Mouse (Mus musculus): ENCODE data around the gene Slc3a2. TPM values are rescaled to one million over a fixed set of nuclear protein-coding genes. Genes with fewer than 3 reads are reported as not detected.

Gene Slc3a2
- polyA plus RNA-seq, 1 experiment = 165 TPM

- 77% methylated on average over 9 of the region's 9 CpGs for WGBS
Measured at GRCm38 (mm10) chr19:8673336-8674063, 49.7 kb downstream of the Slc3a2 start.

GRCm38 (mm10) chr19:8672859-8673258 is 50.3 kb downstream of the Slc3a2 start:
- no peaks in the 10 kb centered on the region for H3K27me3 ChIP-seq (ENCODE audit: control insufficient read depth, insufficient read depth, low read length)
- H3K4me3 ChIP-seq (ENCODE audit: control insufficient read depth, insufficient read depth, low read length) = no peak overlapping the region
- no peak for DNase-seq
- no peaks in the 10 kb centered on the region for H3K36me3 ChIP-seq (ENCODE audit: control insufficient read depth, insufficient read depth, low read length)
- no peak overlapping the region for H3K27ac ChIP-seq (ENCODE audit: control insufficient read depth, insufficient read depth, low read length)
- H3K4me1 ChIP-seq (replicated peaks; ENCODE audit: control insufficient read depth, insufficient read depth, low read length) = no peaks in the 10 kb centered on the region
- TF ChIP-seq CTCF (IDR thresholded peaks at IDR 0.05; ENCODE audit: borderline replicate concordance, control insufficient read depth, extremely low read depth, insufficient read depth, low read length, poor library complexity) = no peak
- TF ChIP-seq POLR2A (IDR thresholded peaks at IDR 0.05; ENCODE audit: control insufficient read depth, extremely low read depth, insufficient read depth, low read length, poor library complexity) = no peak
- WGBS = 94% methylated on average over 3 of the region's 3 CpGs

More at GRCm38 (mm10) chr19:8673336-8674063, 49.7 kb downstream of the Slc3a2 start:
- Histone ChIP-seq H3K36me3 (ENCODE audit: control insufficient read depth, insufficient read depth, low read length) (no peaks in the 10 kb centered on the region), H3K4me1 (replicated peaks; ENCODE audit: control insufficient read depth, insufficient read depth, low read length) (no peaks in the 10 kb centered on the region), H3K27ac (ENCODE audit: control insufficient read depth, insufficient read depth, low read length) (no peak overlapping the region), H3K4me3 (ENCODE audit: control insufficient read depth, insufficient read depth, low read length) (no peak overlapping the region), H3K27me3 (ENCODE audit: control insufficient read depth, insufficient read depth, low read length) (no peaks in the 10 kb centered on the region)
- no peak for DNase-seq
- TF ChIP-seq POLR2A (IDR thresholded peaks at IDR 0.05; ENCODE audit: control insufficient read depth, extremely low read depth, insufficient read depth, low read length, poor library complexity) (no peak), CTCF (IDR thresholded peaks at IDR 0.05; ENCODE audit: borderline replicate concordance, control insufficient read depth, extremely low read depth, insufficient read depth, low read length, poor library complexity) (no peak)

DNA sequence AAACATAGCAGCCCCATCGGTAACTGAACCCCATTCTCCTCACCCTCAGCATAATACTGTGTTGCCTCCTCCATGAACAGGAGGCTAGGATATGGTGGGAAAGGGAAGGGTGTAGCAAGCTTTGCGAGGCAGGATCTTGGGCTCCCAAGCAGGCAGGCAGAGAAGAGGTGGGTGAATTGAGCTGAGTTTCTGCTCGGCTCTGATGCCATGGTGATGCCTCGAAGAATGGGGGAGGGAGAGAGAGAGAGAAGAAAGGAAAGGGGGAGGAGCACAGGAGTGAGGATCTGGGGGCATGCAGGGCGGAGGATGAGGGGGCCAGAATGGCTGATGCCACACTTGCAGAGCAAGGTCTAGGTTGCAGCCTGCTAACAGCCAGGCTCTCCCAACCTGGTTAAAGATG is 57.4 kb downstream of the Slc3a2 start:
- TF ChIP-seq POLR2A (IDR thresholded peaks at IDR 0.05; ENCODE audit: control insufficient read depth, extremely low read depth, insufficient read depth, low read length, poor library complexity) = no peak
- TF ChIP-seq CTCF (IDR thresholded peaks at IDR 0.05; ENCODE audit: borderline replicate concordance, control insufficient read depth, extremely low read depth, insufficient read depth, low read length, poor library complexity) = no peak
- Histone ChIP-seq H3K27me3 (ENCODE audit: control insufficient read depth, insufficient read depth, low read length) (no peaks in the 10 kb centered on the region; the same call in 1 of the 2 replicates), H3K36me3 (ENCODE audit: control insufficient read depth, insufficient read depth, low read length) (no peaks in the 10 kb centered on the region), H3K4me1 (replicated peaks; ENCODE audit: control insufficient read depth, insufficient read depth, low read length) (peaks cover 11% of the 10 kb centered on the region), H3K27ac (ENCODE audit: control insufficient read depth, insufficient read depth, low read length) (no peak overlapping the region), H3K4me3 (ENCODE audit: control insufficient read depth, insufficient read depth, low read length) (no peak overlapping the region)
- no peak for DNase-seq
- 87% methylated on average over 5 of the region's 5 CpGs for WGBS

DNA sequence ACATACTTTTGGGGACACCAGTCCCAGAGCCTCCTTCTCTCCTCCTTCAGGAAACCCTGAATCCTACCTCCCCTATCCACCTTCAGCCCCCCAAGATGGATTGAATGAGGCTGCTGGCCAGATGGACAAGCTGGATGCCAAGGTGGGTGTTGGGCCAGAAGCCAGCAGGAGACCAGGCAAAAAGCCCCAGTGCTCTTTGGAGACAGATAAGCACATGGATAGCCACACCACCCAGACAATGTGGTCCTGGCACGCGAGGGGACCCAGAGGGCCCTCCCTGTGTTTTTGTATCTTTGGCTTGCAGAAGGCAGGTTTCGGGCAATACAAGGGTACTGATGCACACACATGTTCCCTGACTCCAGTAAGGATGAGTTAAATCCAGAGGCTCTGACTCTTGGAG is 58.3 kb downstream of the Slc3a2 start:
- no peak overlapping the region for H3K4me3 ChIP-seq (ENCODE audit: control insufficient read depth, insufficient read depth, low read length)
- TF ChIP-seq CTCF (IDR thresholded peaks at IDR 0.05; ENCODE audit: borderline replicate concordance, control insufficient read depth, extremely low read depth, insufficient read depth, low read length, poor library complexity) (no peak), POLR2A (IDR thresholded peaks at IDR 0.05; ENCODE audit: control insufficient read depth, extremely low read depth, insufficient read depth, low read length, poor library complexity) (no peak)
- H3K27me3 ChIP-seq (ENCODE audit: control insufficient read depth, insufficient read depth, low read length) = no peaks in the 10 kb centered on the region; the same call in 1 of the 2 replicates
- H3K27ac ChIP-seq (ENCODE audit: control insufficient read depth, insufficient read depth, low read length) = no peak overlapping the region
- WGBS = 100% methylated on average over 3 of the region's 3 CpGs
- no peak for DNase-seq
- H3K4me1 ChIP-seq (replicated peaks; ENCODE audit: control insufficient read depth, insufficient read depth, low read length) = peaks cover 11% of the 10 kb centered on the region
- H3K36me3 ChIP-seq (ENCODE audit: control insufficient read depth, insufficient read depth, low read length) = no peaks in the 10 kb centered on the region

GRCm38 (mm10) chr19:8663911-8664421 is 59.2 kb downstream of the Slc3a2 start:
- no peak for TF ChIP-seq CTCF (IDR thresholded peaks at IDR 0.05; ENCODE audit: borderline replicate concordance, control insufficient read depth, extremely low read depth, insufficient read depth, low read length, poor library complexity)
- TF ChIP-seq POLR2A (IDR thresholded peaks at IDR 0.05; ENCODE audit: control insufficient read depth, extremely low read depth, insufficient read depth, low read length, poor library complexity) = no peak
- H3K27me3 ChIP-seq (ENCODE audit: control insufficient read depth, insufficient read depth, low read length) = no peaks in the 10 kb centered on the region; the same call in 1 of the 2 replicates
- no peak overlapping the region for H3K27ac ChIP-seq (ENCODE audit: control insufficient read depth, insufficient read depth, low read length)
- DNase-seq = no peak
- H3K4me1 ChIP-seq (replicated peaks; ENCODE audit: control insufficient read depth, insufficient read depth, low read length) = peaks cover 11% of the 10 kb centered on the region
- 51% methylated on average over 10 of the region's 10 CpGs for WGBS
- no peak overlapping the region for H3K4me3 ChIP-seq (ENCODE audit: control insufficient read depth, insufficient read depth, low read length)
- no peaks in the 10 kb centered on the region for H3K36me3 ChIP-seq (ENCODE audit: control insufficient read depth, insufficient read depth, low read length)

DNA sequence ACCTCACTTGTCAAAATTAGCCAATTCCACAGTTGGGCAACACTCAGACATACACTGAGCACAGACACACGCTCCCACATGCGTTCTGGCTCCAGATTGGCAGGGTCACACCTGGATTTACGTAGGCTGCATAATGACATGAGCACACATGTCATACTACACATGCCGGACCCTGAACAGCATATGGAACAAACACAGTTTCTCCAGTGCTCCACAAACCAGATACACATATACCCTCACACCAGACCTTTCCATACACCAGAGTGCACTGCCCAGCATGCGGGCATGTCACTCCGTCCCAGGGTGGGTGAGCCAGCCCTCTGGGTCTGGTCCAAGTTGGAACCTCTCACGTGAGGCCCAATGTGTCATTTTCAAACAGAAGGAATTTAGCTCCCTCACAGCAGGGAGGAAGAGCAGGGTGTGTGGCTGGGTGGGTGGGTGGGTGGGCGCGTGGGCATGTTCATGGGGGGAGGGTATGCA is 59.8 kb downstream of the Slc3a2 start, which contains the start of gene Chrm1:
TSS of gene Chrm1 (plus strand) at position 430 of the 480 bp plus-strand sequence.
- Histone ChIP-seq H3K27ac (ENCODE audit: control insufficient read depth, insufficient read depth, low read length) (no peak within 1 kb of the TSS), H3K4me3 (ENCODE audit: control insufficient read depth, insufficient read depth, low read length) (no peak within 1 kb of the TSS), H3K36me3 (ENCODE audit: control insufficient read depth, insufficient read depth, low read length) (no peaks in the 10 kb centered on the region), H3K27me3 (ENCODE audit: control insufficient read depth, insufficient read depth, low read length) (no peaks in the 10 kb centered on the region; the same call in 1 of the 2 replicates), H3K4me1 (replicated peaks; ENCODE audit: control insufficient read depth, insufficient read depth, low read length) (peaks cover 11% of the 10 kb centered on the region)
- whole genome bisulfite sequencing = 87% methylated on average over 9 of the region's 9 CpGs
- TF ChIP-seq POLR2A (IDR thresholded peaks at IDR 0.05; ENCODE audit: control insufficient read depth, extremely low read depth, insufficient read depth, low read length, poor library complexity) (no peak), CTCF (IDR thresholded peaks at IDR 0.05; ENCODE audit: borderline replicate concordance, control insufficient read depth, extremely low read depth, insufficient read depth, low read length, poor library complexity) (no peak)
- no peak for DNase-seq
